Comparison of ENCODE assay signal across 26 mouse cellular contexts in the genomic region with DNA sequence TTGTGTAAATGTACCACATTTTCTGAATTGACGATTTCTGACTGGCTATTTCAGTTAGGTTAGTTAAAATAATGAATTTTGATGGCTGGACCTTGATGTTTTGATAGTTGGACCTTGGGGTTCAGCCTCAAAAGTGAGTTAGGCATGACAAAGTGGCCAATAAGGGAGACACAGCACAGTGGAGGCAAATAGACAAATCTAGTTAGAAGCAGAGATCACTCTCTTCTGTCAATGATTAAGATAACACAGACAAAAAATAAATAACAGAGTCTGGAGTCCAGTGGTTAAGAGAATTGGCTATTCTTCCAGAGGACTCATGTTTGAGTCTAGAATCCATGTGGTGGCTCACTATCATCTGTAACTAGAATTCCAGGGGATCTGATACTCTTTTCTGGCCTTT.
DNase-seq lines count a peak whose midpoint lies in the region; ATAC-seq and TF ChIP-seq lines count a peak whose summit lies in the region.
"Had no signal": no experiment of that assay in that cellular context is flagged by ENCODE, and none has a peak within 500 bp of the region (broad histone marks: within the 10 kb centered on the region; RNA-seq: fewer than 3 reads in every experiment).

No protein-coding gene starts in this region.

- peak overlapping the region; percentile 38; the same call in 1 of the 2 replicates for H3K27ac ChIP-seq in kidney, adult 2 months (ENCODE audit: insufficient read depth, low read depth, low read length)
- no peak overlapping the region for H3K27ac ChIP-seq in kidney, embryonic 16.5 days (ENCODE audit: low read length)
- H3K27ac ChIP-seq in liver, postnatal 0 days (ENCODE audit: low read depth), result no peak overlapping the region
- H3K27ac ChIP-seq in liver, embryonic 12.5 days, result no peak overlapping the region
- H3K27ac ChIP-seq: forebrain, embryonic 10.5 days; forebrain, embryonic 13.5 days; heart, adult 2 months; heart, embryonic 10.5 days; heart, embryonic 13.5 days; hindbrain, embryonic 14.5 days had no signal

- ATAC-seq in kidney, embryonic 16.5 days (ENCODE audit: low FRiP score, low TSS enrichment), result no peak
- peak; percentile 88 for ATAC-seq in liver, postnatal 0 days
- no peak for ATAC-seq in liver, embryonic 12.5 days
- ATAC-seq: forebrain, embryonic 13.5 days; forebrain, embryonic 16.5 days; Patski had no signal

- H3K27me3 ChIP-seq in kidney, adult 2 months (replicated peaks; ENCODE audit: control insufficient read depth, insufficient read depth, low read length), result no peaks in the 10 kb centered on the region
- no peaks in the 10 kb centered on the region for H3K27me3 ChIP-seq in kidney, embryonic 16.5 days (ENCODE audit: insufficient read depth, low read length)
- H3K27me3 ChIP-seq in liver, postnatal 0 days (ENCODE audit: insufficient read depth, low read length), result no peaks in the 10 kb centered on the region
- no peaks in the 10 kb centered on the region for H3K27me3 ChIP-seq in liver, embryonic 12.5 days (replicated peaks)
- H3K27me3 ChIP-seq: CH12.LX; forebrain, embryonic 13.5 days; heart, embryonic 13.5 days had no signal

- TF ChIP-seq EP300 in liver, postnatal 0 days (IDR thresholded peaks at IDR 0.05; ENCODE audit: low read depth), result no peak

- H3K4me3 ChIP-seq in kidney, adult 2 months (ENCODE audit: insufficient read depth, low read depth, low read length), result no peak overlapping the region
- H3K4me3 ChIP-seq in kidney, embryonic 16.5 days (ENCODE audit: low read length), result no peak overlapping the region
- no peak overlapping the region for H3K4me3 ChIP-seq in liver, postnatal 0 days (ENCODE audit: low read depth, low read length)
- no peak overlapping the region for H3K4me3 ChIP-seq in liver, embryonic 12.5 days
- H3K4me3 ChIP-seq: forebrain, embryonic 10.5 days; forebrain, embryonic 13.5 days; heart, adult 2 months; heart, embryonic 10.5 days; heart, embryonic 13.5 days had no signal

- TF ChIP-seq POLR2A in kidney, adult 2 months (IDR thresholded peaks at IDR 0.05; ENCODE audit: low read depth, low read length), result no peak

- WGBS in kidney, adult 2 months, result 45% methylated on average over 1 of the region's 1 CpGs
- 86% methylated on average over 1 of the region's 1 CpGs for WGBS in kidney, embryonic 16.5 days
- WGBS in liver, postnatal 0 days (ENCODE audit: insufficient replicate concordance), result 56% methylated on average over 1 of the region's 1 CpGs
- 52% methylated on average over 1 of the region's 1 CpGs for WGBS in liver, embryonic 12.5 days (ENCODE audit: insufficient replicate concordance)

- no peaks in the 10 kb centered on the region for H3K36me3 ChIP-seq in kidney, adult 2 months (ENCODE audit: control insufficient read depth, insufficient read depth, low read length)
- H3K36me3 ChIP-seq in kidney, embryonic 16.5 days (ENCODE audit: insufficient read depth, low read length), result no peaks in the 10 kb centered on the region
- H3K36me3 ChIP-seq in liver, postnatal 0 days (replicated peaks; ENCODE audit: insufficient read depth, low read length), result no peaks in the 10 kb centered on the region
- no peaks in the 10 kb centered on the region for H3K36me3 ChIP-seq in liver, embryonic 12.5 days
- H3K36me3 ChIP-seq: forebrain, embryonic 10.5 days; G1E; heart, embryonic 10.5 days; heart, embryonic 13.5 days had no signal

- no peaks in the 10 kb centered on the region for H3K9me3 ChIP-seq in kidney, embryonic 16.5 days (ENCODE audit: low read length)
- no peaks in the 10 kb centered on the region for H3K9me3 ChIP-seq in liver, postnatal 0 days (ENCODE audit: low read length)
- no peaks in the 10 kb centered on the region for H3K9me3 ChIP-seq in liver, embryonic 12.5 days (replicated peaks)
- H3K9me3 ChIP-seq: forebrain, embryonic 10.5 days; forebrain, embryonic 13.5 days; G1E; heart, embryonic 10.5 days; heart, embryonic 13.5 days had no signal

- H3K4me1 ChIP-seq in kidney, adult 2 months (ENCODE audit: control insufficient read depth, insufficient read depth, low read length), result no peaks in the 10 kb centered on the region; the same call in 1 of the 2 replicates
- no peaks in the 10 kb centered on the region for H3K4me1 ChIP-seq in kidney, embryonic 16.5 days (ENCODE audit: insufficient read depth, low read length)
- H3K4me1 ChIP-seq in liver, postnatal 0 days (ENCODE audit: insufficient read depth), result no peaks in the 10 kb centered on the region
- no peaks in the 10 kb centered on the region for H3K4me1 ChIP-seq in liver, embryonic 12.5 days
- H3K4me1 ChIP-seq: forebrain, embryonic 10.5 days; forebrain, embryonic 13.5 days; heart, embryonic 10.5 days; heart, embryonic 13.5 days had no signal

- H3K4me2 ChIP-seq in kidney, embryonic 16.5 days (replicated peaks; ENCODE audit: low read depth, low read length), result no peak overlapping the region
- H3K4me2 ChIP-seq in liver, postnatal 0 days (ENCODE audit: low read depth, low read length), result no peak overlapping the region
- no peak overlapping the region for H3K4me2 ChIP-seq in liver, embryonic 12.5 days
- H3K4me2 ChIP-seq: forebrain, embryonic 13.5 days; heart, embryonic 13.5 days; hindbrain, embryonic 14.5 days had no signal

- TF ChIP-seq CTCF in kidney, adult 2 months (conservative IDR thresholded peaks at IDR 0.05; ENCODE audit: insufficient read depth, insufficient read length, low read depth, low read length), result no peak
- no peak for TF ChIP-seq CTCF in liver, postnatal 0 days (IDR thresholded peaks at IDR 0.05; ENCODE audit: low read depth)

- DNase-seq in kidney, adult 2 months, result peak; percentile 70
- peak; percentile 12 to 14 for DNase-seq in kidney, postnatal 36 days
- no peak for DNase-seq in kidney, postnatal 25 days
- no peak for DNase-seq in liver, postnatal 0 days
- DNase-seq: adrenal gland, postnatal 10 days; adrenal gland, postnatal 36 days; B cell, adult 2 months; cerebellum, adult 18-20 months; cerebellum, adult 9-10 months; cerebellum, postnatal 14 days; gastrocnemius, postnatal 10 days; gastrocnemius, postnatal 36 days; heart, adult 2 months; heart, postnatal 14 days; heart, postnatal 4 days had no signal

- H3K9ac ChIP-seq in kidney, embryonic 16.5 days (replicated peaks; ENCODE audit: low read length), result no peak overlapping the region
- H3K9ac ChIP-seq in liver, postnatal 0 days (replicated peaks), result no peak overlapping the region
- no peak overlapping the region for H3K9ac ChIP-seq in liver, embryonic 12.5 days
- H3K9ac ChIP-seq: forebrain, embryonic 13.5 days; heart, embryonic 13.5 days; hindbrain, embryonic 14.5 days had no signal

Comparison
In these comparisons a context has a peak if more than half of its experiments do, and no peak if none do; other contexts are left out.
1. DNase-seq: peak in kidney, adult 2 months (single experiment) and kidney, postnatal 36 days (2 of 2); none in kidney, postnatal 25 days (0 of 2) and liver, postnatal 0 days (single experiment).